Mouse (Mus musculus) liver, embryonic 14.5 days (tissue): ENCODE results near the gene F2. TPM values are rescaled to one million over a fixed set of nuclear protein-coding genes. Genes with fewer than 3 reads are reported as not detected.
A peak's percentile ranks its signal among the peaks of the same experiment; 100 is the strongest.

Experiments
- ATAC-seq: fragments of 200-750 bp; cut with Nextera tagmentation; 2 replicates; pipeline ENCODE4 v1.8.0; 2017; ENCODE audit warnings: moderate number of reproducible peaks, mild to moderate bottlenecking, moderate library complexity; ENCODE audit not compliant: insufficient read depth
- DNase-seq, 3 experiments: peaks; one replicate each; pipeline ENCODE4 v3.0.0-alpha.2; 2012 to 2013; ENCODE audit warnings: low read depth in 3 of 3, low spot score in 3 of 3
- H3K27ac ChIP-seq: fragments of 300-500 bp; sonication (generic); 2 replicates; pipeline ENCODE4 v1.5.1; 2014; ENCODE audit warnings: moderate library complexity, mild to moderate bottlenecking, control low read depth, inconsistent platforms
- H3K27me3 ChIP-seq: fragments of 300-500 bp; sonication (generic); 2 replicates; pipeline ENCODE4 v1.6.1; 2014; ENCODE audit warnings: mild to moderate bottlenecking, low read length, moderate library complexity; ENCODE audit not compliant: control insufficient read depth, insufficient read depth
- H3K36me3 ChIP-seq: fragments of 300-500 bp; sonication (generic); replicated peaks from 2 replicates; pipeline ENCODE4 v1.6.1; 2014; ENCODE audit warnings: low read depth; ENCODE audit not compliant: control insufficient read depth, insufficient read depth
- H3K4me1 ChIP-seq, 2 experiments: fragments of 200-500 bp in 1 of 2; fragments of 300-500 bp in 1 of 2; sonication (generic) in 1 of 2; replicated peaks; 2 replicates each; pipeline ENCODE4 v1.6.1; 2012 to 2014; ENCODE audit warnings: antibody characterized with exemption in 1 of 2, inconsistent platforms in 1 of 2, low read length in 1 of 2; ENCODE audit not compliant: control insufficient read depth in 2 of 2, insufficient read depth in 2 of 2
- H3K4me2 ChIP-seq: fragments of 300-500 bp; sonication (generic); 2 replicates; pipeline ENCODE4 v1.6.1; 2014; ENCODE audit warnings: low read depth, mild to moderate bottlenecking, control low read depth, moderate library complexity
- H3K4me3 ChIP-seq, 2 experiments: fragments of 200-500 bp in 1 of 2; fragments of 300-500 bp in 1 of 2; sonication (generic) in 1 of 2; 2 replicates each; pipeline ENCODE4 v1.5.1; 2012 to 2014; ENCODE audit warnings: low read depth in 2 of 2, low read length in 2 of 2, mild to moderate bottlenecking in 2 of 2, control low read depth in 1 of 2, inconsistent platforms in 1 of 2, moderate library complexity in 1 of 2; ENCODE audit not compliant: insufficient read depth in 1 of 2
- H3K9ac ChIP-seq: fragments of 300-500 bp; sonication (generic); replicated peaks from 2 replicates; pipeline ENCODE4 v1.6.1; 2014; ENCODE audit warnings: mild to moderate bottlenecking, control low read depth, moderate library complexity
- H3K9me3 ChIP-seq: fragments of 300-500 bp; sonication (generic); 2 replicates; pipeline ENCODE4 v1.6.1; 2016; ENCODE audit warnings: low read length, mixed read lengths; ENCODE audit not compliant: control insufficient read depth
- CTCF ChIP-seq: IDR thresholded peaks from 2 replicates; pipeline ENCODE4 v1.5.1; 2016; ENCODE audit warnings: antibody characterized with exemption, low read depth, control low read depth
- EP300 ChIP-seq: IDR thresholded peaks from 2 replicates; pipeline ENCODE4 v1.6.1; 2016; ENCODE audit warnings: antibody characterized with exemption, low read depth
- WGBS: fragments of 180-500 bp; shearing (Covaris S2); extraction: QIAGEN DNeasy Blood & Tissue Kit; methylation state at CpG from one replicate; pipeline ENCODE4 v1.1.7; 2014; ENCODE audit not compliant: insufficient replicate concordance; 5-methylcytosine and 5-hydroxymethylcytosine counted together
- polyA plus RNA-seq, 2 experiments: library from polyadenylated mRNA; depleted of rRNA in 1 of 2; stranded (reverse) in 1 of 2; unstranded in 1 of 2; fragments of >200 nt; fragmentation: Nextera tagmentation in 1 of 2; extraction: Ambion mirVana in 1 of 2; gene quantifications; 2 replicates each; pipeline versions ENCODE4 v1.2.1 to v1.2.3; 2012 to 2014

The F2 gene
- polyA plus RNA-seq, 2 experiments: 202 to 203 TPM

DNA sequence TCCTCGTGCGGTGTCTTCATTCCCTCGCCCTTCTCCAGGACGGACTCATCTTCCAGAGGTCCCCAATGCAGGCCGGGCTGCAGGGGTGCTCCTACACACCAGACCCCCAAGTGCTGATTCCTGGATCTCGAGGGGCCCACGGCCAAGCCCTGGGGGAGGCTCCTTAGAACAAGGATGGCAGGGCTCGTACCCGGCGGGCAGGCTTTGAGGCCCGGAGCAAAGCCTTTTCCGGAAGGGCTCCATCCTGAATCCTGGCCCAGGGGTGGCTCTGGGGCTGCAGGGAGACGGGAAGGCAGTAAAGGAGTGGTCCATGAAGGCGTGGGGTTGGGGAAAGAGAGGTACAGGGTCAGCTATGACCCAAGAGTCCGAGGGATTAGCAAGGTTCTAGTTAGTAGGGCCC is 12.9 kb upstream of the F2 start:
- Histone ChIP-seq H3K4me3 (peak overlapping the region; percentile 90 to 100), H3K4me2 (peak overlapping the region; percentile 96), H3K27me3 (no peaks in the 10 kb centered on the region), H3K27ac (peak overlapping the region; percentile 81), H3K9ac (peak overlapping the region; percentile 82), H3K9me3 (no peaks in the 10 kb centered on the region), H3K4me1 (peaks cover 10 to 12% of the 10 kb centered on the region in 2 experiments), H3K36me3 (peaks cover 29% of the 10 kb centered on the region)
- TF ChIP-seq EP300 (no peak), CTCF (no peak)
- ATAC-seq: no peak; the same call in 1 of the 2 replicates
- no peak for DNase-seq
- 2% methylated on average over 15 of the region's 15 CpGs for whole genome bisulfite sequencing

GRCm38 (mm10) chr2:91646733-91647132 is 10.5 kb upstream of the F2 start:
- no peaks in the 10 kb centered on the region for H3K9me3 ChIP-seq
- H3K27ac ChIP-seq: no peak overlapping the region
- 17% methylated on average over 1 of the region's 1 CpGs for WGBS
- ATAC-seq (no peak), DNase-seq (peak in 2 of 3 experiments; percentile 48 to 56)
- peaks cover 29% of the 10 kb centered on the region for H3K36me3 ChIP-seq
- TF ChIP-seq CTCF: peak; percentile 86
- TF ChIP-seq EP300: no peak
- H3K4me2 ChIP-seq: no peak overlapping the region
- H3K27me3 ChIP-seq: no peaks in the 10 kb centered on the region
- H3K9ac ChIP-seq: no peak overlapping the region
- H3K4me1 ChIP-seq: peaks cover 29 to 34% of the 10 kb centered on the region in 2 experiments
- H3K4me3 ChIP-seq: no peak overlapping the region

DNA sequence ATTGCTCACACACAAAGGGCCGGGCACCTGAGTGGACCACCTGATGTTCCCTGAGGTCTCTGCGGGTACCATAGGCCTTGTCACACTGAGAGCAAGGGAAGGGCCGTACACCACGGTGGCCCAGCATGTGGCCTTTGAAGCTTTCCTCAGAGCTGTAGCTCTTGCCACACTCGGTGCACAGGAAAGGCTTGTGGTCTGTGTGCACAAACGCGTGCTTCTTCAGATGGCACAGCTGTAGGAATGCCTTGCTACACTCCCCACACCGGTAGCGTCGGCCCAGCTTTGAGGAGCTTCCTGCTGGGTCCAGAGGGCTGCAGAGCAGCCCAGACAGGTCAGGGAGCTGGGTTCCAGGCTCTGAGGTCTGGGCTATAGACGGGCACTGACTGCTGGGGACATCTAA is 9.6 kb upstream of the F2 start:
- no peak overlapping the region for H3K9ac ChIP-seq
- ATAC-seq (no peak), DNase-seq (no peak)
- H3K27me3 ChIP-seq: no peaks in the 10 kb centered on the region
- no peak overlapping the region for H3K4me2 ChIP-seq
- no peak for TF ChIP-seq CTCF
- no peak overlapping the region for H3K4me3 ChIP-seq
- H3K9me3 ChIP-seq: no peaks in the 10 kb centered on the region
- H3K36me3 ChIP-seq: peaks cover 29% of the 10 kb centered on the region
- H3K4me1 ChIP-seq: peaks cover 25 to 31% of the 10 kb centered on the region in 2 experiments
- WGBS: 79% methylated on average over 11 of the region's 11 CpGs
- no peak overlapping the region for H3K27ac ChIP-seq

DNA sequence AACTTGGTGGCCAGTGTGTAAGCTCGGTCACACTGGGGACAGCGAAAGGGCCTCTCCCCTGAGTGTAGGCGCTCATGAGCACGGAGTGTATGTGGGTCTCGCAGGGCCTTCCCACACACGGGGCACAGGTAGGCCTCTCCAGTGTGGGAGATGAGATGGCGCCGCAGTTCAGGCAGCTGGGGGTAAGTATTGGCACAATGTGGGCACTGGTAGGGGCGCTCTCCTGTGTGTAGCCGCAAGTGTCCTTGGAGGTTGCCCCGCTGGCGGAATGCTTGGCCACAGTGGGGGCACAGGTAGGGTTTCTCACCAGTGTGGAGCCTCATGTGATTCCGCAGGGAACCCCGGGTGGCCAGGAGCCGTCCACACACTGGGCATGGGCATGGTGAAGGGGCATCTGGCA is 9.1 kb upstream of the F2 start:
- H3K36me3 ChIP-seq: peaks cover 29% of the 10 kb centered on the region
- whole genome bisulfite sequencing: 94% methylated on average over 15 of the region's 15 CpGs
- no peak overlapping the region for H3K9ac ChIP-seq
- no peaks in the 10 kb centered on the region for H3K27me3 ChIP-seq
- DNase-seq (no peak), ATAC-seq (no peak)
- no peaks in the 10 kb centered on the region for H3K9me3 ChIP-seq
- no peak for TF ChIP-seq CTCF
- TF ChIP-seq EP300: no peak
- no peak overlapping the region for H3K4me3 ChIP-seq
- no peak overlapping the region for H3K4me2 ChIP-seq
- no peak overlapping the region for H3K27ac ChIP-seq
- peaks cover 25 to 33% of the 10 kb centered on the region in 2 experiments for H3K4me1 ChIP-seq

GRCm38 (mm10) chr2:91644021-91644420 is 7.8 kb upstream of the F2 start:
- no peak for DNase-seq
- Histone ChIP-seq H3K36me3 (peaks cover 29% of the 10 kb centered on the region), H3K4me2 (no peak overlapping the region), H3K9ac (no peak overlapping the region), H3K27me3 (no peaks in the 10 kb centered on the region), H3K27ac (peak overlapping the region; percentile 17), H3K9me3 (no peaks in the 10 kb centered on the region), H3K4me3 (no peak overlapping the region), H3K4me1 (peaks cover 25 to 39% of the 10 kb centered on the region in 2 experiments)
- ATAC-seq: no peak
- 89% methylated on average over 11 of the region's 11 CpGs for WGBS
- TF ChIP-seq EP300 (no peak), CTCF (no peak)
